Mouse (Mus musculus) frontal cortex, postnatal 25 days (tissue): ENCODE measurements around the gene Orai2.
"Not testable (repeated sequence)": the region's sequence is repeated elsewhere in the genome, so short reads cannot be mapped to it uniquely, and the experiment has no call there.

Source experiments
- DNase-seq, 2 experiments: peaks; one replicate each; pipeline ENCODE4 v3.0.0; 2022; ENCODE audit warnings: low spot score in 2 of 2

Gene Orai2

DNA sequence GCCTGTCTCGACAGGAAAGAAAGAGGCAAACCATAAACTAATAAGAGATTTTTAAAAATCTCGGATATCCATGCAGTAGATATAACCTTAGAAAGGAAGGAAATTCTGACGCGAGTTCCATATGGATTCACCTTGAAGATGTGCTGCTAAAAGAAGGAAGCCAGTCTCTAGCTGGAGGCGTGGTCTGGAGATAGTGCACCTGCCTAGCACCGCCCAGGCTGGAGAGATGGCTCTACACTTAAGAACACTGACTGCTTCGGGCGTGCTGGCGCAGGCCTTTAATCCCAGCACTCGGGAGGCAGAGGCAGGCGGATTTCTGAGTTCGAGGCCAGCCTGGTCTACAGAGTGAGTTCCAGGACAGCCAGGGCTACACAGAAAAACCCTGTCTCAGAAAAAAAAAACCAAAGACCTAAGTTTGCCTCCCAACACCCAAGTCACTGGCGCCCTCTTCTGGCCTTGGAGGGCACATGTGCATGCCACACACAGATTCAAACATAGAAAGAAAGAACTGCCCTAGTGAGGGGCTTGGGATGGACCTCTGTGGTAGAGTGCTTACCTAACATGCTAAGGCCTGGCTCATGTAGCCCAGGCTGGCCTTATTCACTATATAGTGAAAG lies 32.7 kb downstream of the Orai2 start:
- no peak for DNase-seq

DNA sequence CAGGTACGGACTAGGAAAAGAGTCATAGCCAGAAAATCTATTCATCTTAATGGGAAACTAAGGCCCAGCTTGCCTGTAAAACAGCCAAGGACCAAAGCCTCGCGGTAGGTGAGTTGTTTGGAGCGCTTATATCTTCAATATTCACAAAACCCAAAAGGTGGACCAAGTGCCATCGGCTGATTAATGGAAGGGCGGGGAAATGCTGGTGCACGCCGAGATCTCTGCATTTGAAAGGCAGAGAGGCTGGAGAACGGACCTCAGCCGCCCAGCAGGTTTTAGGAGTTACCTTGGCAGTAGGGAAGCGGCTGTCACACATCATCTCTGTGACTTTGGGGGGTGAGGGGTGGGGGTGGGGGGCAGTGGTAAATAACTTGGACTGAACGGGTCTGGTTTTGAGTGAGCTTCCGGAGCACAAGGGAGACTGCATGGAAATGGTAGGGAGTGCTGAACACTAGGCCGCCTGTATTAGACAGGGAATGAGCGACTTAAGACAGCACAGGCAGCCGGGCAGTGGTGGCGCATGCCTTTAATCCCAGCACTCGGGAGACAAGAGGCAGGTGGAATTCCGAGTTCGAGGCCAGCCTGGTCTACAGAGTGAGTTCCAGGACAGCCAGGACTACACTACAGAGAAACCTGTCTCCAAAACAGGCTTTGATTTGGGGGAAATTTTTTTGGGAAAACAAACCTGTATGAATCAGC lies 34.1 kb downstream of the Orai2 start:
- no peak for DNase-seq

DNA sequence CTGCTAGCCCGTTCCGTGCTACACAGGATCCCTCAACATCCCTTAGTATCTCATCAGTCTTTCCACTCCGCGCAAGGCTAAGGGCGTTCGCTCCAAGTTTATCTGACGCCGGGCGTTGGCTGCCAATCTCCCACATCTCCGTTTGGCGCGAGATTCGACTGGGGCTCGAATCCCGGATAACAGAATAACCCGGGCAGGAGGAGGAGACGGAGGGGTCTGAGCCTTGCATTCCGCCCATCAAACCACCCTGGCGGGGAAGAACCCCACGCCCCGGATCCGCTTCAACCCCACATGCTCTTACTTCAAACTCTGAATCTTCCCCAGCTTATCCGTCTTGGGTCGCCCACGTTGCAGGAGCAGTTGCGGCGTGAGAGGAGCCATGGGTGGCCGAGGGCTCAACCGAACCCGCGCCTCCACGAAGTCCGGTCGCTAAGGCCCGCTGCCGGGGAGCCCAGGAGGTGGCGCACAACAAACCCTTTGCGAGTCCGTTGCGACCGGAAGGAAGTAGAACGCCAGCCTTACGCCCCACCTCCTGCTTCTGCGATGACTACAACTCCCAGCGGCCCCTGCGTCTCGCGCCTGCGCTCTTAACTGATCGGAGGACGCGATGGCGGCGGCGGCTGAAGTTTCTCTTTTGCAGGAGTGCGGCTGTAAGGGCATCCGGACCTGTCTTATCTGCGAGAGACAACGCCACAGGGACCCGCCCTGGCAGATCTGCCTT lies 34.8 kb downstream of the Orai2 start, which contains the start of the genes Lrwd1 and Alkbh4:
Gene Lrwd1, minus strand, starts transcription at position 504 of the 721 bp plus-strand sequence.
Gene Alkbh4, plus strand, starts transcription at position 576 of the 721 bp plus-strand sequence.
- DNase-seq: peak; percentile 90 to 92

DNA sequence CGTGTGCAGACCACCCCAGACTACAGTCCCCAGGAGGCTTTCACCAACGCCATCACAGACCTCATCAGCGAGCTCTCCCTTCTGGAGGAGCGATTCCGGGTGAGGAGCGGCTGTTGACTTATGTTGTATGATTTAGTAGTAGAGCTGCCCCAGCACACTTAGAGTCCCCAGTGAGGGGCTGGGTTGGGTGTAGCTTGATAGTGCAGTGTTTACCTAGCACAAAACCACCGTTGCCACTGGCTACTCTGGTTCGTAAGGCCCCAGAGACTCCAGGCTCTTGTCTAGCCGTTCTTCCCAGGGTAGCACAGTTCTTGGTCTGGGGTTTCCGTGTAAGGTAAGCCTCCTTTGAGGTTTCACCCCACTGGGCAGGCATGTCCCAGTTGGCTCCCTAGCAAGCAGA lies 48.3 kb downstream of the Orai2 start:
- DNase-seq: no peak

DNA sequence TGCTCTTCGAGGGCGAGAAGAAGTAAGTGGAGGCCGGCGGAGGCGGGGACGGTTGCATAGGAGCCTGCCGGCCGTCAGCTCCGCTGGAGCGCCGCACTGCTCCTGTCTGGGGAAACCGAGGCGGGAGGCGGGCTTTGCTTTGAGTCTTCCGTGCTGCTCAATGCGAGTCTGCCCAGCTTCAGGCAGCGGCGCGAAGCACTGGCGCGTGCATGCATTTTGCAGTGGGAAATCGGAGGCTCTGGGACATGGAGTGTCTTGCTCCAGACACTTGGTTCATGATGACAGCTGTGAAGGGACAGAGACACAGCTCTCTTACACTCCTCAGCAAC lies 53.8 kb downstream of the Orai2 start:
- no peak for DNase-seq

DNA sequence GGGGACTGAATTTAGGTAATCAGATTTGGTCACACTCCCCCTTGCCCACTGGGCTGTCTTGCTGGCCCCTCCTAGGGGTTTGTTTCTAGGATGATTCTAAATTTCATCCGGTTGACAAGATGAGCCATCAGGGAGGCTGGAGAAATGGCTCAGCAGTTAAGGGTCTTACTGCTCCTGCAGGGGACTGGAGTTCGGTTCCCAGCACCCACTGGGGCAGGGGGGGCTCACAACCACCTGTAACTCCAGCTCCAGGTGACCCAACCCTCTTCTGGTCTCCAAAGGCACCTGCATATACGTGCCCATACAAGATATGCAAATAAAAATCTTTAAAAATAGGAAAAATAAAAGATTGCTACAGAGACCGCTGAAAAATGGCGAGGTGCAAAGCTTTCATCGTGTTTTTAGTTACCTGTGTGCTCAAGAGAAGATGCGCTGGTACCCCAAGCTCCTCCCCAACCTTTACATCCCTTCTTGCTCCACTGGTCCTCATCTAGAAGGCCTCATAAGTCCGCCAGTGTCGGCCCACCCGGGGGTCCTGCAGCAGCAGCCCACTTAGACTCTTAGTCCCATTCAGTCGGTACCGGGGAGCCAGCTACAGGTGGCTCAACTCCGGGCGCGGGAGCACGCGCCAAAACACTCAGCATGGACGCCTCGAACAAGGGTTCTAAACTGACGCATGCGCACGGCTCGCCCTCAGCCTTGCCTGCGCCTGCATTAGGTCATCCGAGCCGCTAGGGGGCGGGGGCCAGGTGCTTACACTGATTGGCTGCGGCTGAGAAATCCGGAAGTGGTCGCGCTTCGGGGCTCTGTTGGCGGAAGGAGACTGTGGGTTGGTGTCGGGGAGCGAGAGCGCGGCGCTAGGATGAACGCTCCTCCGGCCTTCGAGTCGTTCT lies 54.4 kb downstream of the Orai2 start, which contains the start of gene Polr2j:
Gene Polr2j, plus strand, starts transcription at position 741 of the 893 bp plus-strand sequence.
- DNase-seq: peak; percentile 97 to 98

DNA sequence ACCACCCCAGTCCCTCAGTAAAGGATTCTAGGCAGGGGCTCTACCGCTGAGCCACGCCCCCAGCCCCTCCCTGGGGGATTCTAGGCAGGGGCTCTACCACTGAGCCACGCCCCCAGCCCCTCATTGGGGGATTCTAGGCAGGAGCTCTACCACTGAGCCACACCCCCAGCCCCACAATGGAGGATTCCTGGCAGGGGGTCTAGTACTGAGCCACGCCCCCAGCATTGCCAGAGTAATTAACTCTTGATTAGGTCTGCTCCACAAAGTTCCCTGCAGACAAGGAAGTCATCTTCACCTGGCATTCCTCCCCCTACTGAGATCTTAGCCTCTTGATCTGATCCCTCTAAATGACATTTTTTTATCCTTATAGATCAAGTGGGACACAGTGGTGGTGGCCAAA lies 57.0 kb downstream of the Orai2 start:
- not testable (repeated sequence) for DNase-seq

DNA sequence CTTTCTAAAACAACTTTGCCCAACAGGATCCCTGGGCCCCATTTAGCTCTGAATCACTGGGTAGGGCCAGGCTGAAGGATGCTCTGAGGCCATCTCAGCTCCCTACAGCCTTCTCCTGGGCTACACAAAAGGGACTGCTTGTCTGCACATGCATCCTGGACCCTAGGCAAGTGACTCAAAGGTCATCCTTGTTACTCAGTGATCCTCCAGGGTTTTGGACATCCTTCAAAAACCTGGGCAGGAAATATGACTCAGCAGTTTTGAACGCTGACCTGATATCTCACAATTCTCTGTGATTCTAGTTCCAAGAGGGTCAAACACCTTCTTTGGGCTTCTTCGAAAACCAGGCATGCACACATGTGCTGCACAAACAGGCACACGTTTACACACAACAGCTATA lies 61.5 kb downstream of the Orai2 start:
- DNase-seq: no peak

DNA sequence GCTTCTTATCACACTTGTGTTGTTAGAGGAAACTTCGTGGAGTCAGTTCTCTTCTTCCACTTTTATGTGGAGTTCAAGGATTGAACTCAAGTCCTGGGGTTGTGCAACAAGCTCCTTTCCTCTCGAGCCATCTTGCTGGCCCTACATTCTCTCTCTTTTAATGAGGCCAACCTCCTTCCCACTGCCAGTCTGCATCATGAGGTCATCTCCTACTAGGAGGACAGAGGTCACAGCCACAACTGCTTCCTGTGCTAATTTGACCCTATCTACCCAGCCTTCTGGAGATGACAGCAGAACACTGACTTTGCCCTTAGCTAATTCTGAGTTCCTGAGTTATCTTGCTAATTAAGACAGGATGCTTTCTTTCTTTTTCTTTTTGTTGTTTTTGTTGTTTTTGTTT lies 62.0 kb downstream of the Orai2 start:
- DNase-seq: no peak

DNA sequence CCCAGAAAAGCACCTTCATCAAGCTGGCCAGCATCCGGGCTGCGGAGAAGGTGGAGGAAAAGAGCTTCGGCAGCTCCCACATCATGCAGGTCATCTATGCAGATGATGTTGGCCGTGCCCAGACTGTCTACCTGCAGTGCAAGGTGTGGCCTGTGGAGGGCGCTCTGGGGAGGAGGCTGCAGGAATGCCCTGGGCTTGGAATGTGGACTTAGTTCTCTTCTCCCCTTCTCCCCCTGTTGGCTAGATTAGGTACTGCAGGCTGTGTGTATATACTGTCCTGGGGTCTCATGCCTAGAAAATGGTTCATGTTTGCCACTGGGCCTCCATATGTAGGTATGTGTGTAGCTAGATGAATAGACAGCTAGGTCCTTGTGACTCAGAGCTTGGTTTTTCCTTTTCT lies 66.0 kb downstream of the Orai2 start:
- no peak for DNase-seq

DNA sequence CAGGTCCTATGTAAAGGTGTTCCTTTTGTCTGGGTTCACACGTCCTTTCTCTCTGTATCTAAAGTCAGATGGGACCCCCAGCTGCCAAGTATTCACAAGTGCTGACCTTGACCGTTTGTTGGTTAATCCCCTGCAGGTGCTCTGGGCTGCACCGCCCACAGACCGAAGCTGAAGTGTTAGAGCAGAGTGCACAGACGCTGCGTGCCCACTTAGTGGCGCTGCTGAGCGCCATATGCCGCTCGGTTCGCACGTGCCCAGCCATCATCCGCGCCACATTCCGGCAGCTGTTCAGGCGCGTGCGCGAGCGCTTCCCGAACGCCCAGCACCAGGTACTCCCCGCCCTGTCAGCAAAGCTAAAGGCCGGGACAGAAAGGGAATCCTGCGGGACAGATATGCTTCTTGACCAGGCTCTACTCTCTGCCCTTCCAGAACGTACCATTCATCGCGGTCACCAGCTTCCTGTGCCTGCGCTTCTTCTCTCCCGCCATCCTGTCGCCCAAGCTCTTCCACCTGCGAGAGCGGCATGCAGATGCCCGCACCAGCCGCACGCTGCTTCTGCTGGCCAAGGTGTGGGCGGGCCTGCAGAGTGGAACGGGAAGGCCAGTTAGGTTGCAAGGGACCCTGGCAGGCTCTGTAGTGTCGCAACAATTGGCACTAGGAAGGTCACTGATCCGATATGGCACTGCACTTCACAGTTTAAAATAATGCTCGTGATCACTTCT lies 68.3 kb downstream of the Orai2 start:
- DNase-seq: peak; percentile 44 to 45

DNA sequence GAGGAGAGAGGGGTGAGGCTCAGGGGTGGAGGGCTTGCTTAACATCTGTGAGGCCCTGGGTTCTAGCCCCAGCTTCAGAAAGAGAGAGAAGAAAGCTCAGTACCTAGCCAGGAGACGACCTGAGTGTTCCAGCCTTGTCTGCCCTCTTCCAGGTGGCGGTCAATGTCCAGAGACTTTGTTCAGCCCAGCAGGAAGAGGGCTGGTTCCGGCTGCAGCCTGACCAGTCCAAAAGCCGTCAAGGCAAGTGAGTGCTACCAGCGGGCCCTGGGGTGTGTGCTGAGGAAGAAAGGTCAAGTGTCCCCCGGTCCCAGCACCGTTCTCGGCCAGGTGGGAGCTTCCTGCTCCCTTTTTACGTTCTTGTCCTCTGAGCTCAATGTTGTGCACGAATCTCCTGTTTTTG lies 72.0 kb downstream of the Orai2 start:
- no peak for DNase-seq
